Mouse (Mus musculus) lung, postnatal 36 days (tissue): ENCODE measurements around the gene Gak.
A peak's percentile ranks its signal among the peaks of the same experiment; 100 is the strongest.

Source experiments
- DNase-seq: peaks from one replicate; pipeline ENCODE4 v3.0.0; 2022; ENCODE audit warnings: mixed read lengths

Gak gene

GRCm38 (mm10) chr5:108581361-108581891 lies 48.1 kb downstream of the Gak start:
- DNase-seq = no peak

DNA sequence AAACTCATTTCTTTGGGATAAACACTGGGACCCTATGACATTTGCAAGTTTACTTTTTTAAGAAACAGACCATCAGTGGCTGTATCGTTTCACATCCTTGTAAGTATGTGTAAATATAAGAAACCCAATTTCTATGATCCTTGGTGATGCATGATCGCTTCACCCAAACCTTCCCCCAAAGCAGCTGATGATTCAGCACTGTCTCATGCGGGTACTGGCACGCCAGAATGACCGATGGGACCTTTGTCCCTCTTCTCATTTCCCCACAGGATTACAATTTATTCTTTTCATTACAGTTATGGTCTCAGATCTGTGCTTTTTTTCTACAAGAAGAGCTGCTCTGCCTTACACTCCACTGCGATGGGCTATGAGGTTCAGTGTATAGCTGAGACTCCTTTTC lies 56.5 kb downstream of the Gak start:
- DNase-seq = no peak

- no peak for DNase-seq
Measured at GRCm38 (mm10) chr5:108570991-108571390, 58.6 kb downstream of the Gak start.

DNA sequence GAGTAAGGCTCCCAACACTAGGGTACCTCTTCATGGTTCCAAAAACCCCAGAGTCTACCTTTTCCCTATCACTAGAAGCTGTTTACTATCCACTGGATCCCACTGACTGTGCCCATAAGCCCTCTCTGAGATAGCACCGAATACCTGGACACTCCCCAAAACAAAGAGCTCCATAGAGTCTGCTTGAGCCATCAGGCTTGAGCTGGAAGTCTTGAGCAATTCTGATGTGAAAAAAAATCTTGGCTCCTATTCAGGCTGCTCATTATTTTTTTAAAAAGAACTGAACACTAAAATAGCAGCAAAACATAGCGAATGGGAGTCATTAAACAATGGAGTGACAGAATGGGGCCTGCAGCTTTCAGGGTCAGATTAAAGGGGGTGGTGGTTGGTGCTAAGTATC lies 62.5 kb downstream of the Gak start:
- peak; percentile 54 for DNase-seq

DNA sequence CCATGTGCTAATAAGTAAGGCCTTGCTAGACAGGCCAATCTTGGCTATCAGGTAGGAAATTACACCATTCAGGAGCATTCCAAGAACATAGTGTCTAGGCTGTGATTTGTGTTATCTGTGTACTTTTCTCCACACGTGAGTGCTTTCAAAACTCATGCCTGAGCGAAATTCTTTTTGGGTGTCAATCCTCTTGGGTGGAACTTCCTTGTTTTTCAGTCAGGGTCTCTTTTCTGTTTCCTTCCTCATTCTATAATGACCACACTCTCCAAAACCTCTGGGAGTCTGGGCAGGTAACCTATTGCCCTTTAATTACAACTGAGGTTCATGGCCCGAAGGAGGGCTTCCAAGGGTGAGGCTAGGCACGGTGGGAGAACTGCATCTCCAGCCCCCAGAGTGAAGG lies 63.0 kb downstream of the Gak start:
- DNase-seq = no peak

DNA sequence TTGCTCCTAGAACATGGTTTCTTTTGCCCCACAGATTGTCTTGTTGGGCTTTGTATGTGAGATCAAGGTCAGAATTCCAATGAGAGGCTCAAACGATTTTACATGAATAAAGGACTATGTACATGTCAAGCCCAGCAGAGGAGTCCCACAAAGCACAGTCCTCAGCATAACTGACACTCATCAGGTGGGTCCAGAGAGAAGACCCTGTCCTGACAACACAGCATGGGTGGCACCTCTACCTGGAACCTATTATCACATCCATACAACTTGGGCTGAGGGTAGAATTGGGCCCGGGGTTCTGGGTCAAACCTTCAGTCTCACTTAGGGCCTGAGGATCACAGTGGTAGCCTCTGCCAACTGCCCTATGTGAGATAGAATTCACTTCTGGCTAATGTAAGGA lies 64.2 kb downstream of the Gak start:
- DNase-seq = no peak

GRCm38 (mm10) chr5:108564346-108564745 lies 65.2 kb downstream of the Gak start:
- no peak for DNase-seq

DNA sequence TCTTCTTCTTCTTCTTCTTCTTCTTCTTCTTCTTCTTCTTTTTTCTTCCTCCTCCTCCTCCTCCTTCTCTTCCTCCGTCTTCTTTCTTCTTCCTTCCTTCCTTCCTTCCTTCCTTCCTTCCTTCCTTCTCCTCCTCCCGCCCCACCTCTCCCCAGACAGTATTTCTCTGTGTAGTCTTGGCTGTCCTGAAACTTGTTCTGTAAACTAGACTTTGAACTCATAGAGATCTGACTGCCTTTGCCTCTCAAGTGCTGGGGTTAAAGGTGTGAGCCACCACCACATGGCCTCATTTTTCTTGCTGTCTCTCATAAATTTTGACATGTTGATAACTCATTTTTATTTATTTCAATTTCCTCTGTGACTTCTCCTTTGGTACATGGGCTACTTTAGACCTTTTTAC lies 67.1 kb downstream of the Gak start:
- DNase-seq = no peak

- no peak for DNase-seq
Measured at GRCm38 (mm10) chr5:108556986-108557385, 72.6 kb downstream of the Gak start.

GRCm38 (mm10) chr5:108554041-108554440 lies 75.5 kb downstream of the Gak start:
- no peak for DNase-seq

- no peak for DNase-seq
Measured at GRCm38 (mm10) chr5:108550207-108550594, 79.4 kb downstream of the Gak start.

- DNase-seq = peak; percentile 43
Measured at GRCm38 (mm10) chr5:108549489-108550206, 79.9 kb downstream of the Gak start, which contains the start of gene Cplx1. Cplx1 (minus strand) TSS chr5:108550024.

DNA sequence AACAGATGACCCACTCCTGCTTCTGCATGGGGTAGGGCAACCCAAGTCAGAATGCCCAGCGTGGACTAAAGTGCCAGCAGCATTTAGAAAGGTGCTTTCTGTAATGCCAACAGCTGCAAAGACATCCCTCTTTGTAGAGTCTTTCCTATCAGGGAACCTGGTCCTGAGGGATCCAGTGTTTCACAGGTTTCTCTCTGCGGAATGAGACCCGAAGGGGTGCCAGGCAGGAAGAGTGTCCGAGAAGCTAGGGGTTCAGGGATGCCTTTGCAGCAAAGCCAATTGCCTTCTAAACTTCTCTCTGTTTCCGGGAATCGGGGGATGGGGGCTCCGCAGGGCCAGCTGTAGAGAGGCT lies 80.4 kb downstream of the Gak start:
- no peak for DNase-seq

GRCm38 (mm10) chr5:108547636-108548035 lies 81.9 kb downstream of the Gak start:
- DNase-seq = no peak

DNA sequence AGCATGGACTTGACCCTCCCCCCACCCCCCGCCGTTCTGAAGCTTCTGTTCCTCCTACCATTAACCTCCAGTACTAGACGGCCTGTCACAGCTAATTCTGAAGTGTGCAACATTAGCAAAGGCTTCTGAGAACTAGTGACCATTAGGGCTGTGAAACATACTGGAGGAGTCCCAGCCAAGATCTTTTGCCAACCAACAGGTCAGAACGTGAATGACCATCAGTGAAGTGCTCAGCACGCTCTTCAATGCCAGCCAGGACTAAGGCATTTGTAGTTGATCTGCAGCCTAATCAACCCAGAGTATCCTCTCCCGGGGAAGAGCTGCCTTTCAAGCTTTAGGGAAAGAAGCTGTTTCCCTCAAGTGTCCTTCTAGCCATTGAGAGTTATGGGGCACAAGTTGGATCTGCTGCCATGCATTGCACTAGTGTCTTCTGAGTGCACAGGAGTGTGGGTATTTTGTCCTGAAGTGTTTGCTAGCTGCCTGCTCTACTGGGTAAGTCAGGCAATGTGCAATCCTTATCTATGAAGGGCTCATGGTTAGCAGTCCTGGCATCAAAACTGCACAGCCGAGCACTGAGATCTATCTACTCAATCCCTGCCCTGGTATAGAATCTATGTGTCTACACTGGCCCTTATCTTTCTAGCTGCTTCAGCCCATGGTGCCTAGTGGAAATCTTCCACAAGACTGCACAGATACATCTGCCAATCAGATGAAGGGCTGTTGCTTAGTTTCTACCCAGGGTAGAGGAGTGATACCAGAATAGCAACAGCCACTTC lies 85.9 kb downstream of the Gak start:
- DNase-seq = no peak

DNA sequence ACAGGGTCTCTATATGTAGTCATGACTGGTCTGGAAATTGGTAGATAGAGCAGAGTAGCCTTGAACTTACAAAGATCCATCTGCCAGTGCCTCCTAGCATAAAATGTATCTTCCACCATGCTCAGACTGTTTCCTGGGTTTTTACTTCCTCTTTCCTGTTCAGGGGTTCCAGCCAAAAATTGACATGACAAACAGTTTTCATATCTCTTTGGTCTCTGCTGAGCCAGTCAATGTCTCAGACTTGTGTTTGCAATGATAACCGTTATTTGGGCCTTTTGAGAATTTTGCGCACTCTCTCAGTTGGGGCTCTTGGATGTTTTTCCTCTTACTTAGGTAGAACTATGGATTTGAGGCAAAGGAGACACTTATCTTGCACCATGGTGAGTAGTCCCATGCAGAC lies 95.4 kb downstream of the Gak start:
- DNase-seq = no peak

DNA sequence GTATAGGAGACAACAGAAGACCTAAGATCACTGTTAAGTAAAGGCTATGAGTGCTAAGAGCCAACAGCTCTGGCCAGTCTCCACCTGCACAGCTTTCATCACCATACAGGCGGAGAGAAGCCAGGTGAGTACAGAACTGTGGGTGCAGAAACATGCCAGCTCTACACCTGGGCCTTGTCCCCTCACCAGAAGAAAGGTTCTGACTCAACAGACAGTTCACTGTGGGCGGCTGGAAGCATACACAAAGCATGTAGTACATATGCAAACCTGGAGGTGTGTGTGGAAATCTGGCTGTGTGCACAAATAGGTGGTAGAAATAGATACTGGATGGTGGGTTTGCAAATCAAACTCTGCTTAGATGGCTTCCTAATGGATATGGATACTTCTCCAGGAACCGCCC lies 107.0 kb downstream of the Gak start:
- no peak for DNase-seq

DNA sequence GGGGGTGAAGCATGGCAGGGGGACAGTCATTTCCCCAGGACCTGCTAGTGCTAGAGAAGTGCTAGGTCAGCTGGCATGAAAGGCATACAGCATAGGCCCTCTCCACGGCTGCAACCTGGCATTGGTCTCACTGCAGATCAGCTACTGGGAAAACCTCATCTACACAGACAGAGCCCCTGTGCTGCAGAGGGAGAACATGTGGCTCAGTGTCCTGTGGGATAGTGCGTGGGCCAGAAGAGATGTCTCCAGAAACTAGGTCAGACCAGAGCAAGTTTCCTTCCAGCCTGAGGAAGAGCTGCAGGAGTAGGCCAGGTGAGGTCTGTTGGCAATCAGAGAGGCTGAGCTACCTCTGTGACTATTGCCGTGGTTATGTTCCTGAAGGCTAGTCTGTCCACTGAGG lies 107.7 kb downstream of the Gak start:
- DNase-seq = no peak

GRCm38 (mm10) chr5:108521016-108521415 lies 108.5 kb downstream of the Gak start:
- no peak for DNase-seq

DNA sequence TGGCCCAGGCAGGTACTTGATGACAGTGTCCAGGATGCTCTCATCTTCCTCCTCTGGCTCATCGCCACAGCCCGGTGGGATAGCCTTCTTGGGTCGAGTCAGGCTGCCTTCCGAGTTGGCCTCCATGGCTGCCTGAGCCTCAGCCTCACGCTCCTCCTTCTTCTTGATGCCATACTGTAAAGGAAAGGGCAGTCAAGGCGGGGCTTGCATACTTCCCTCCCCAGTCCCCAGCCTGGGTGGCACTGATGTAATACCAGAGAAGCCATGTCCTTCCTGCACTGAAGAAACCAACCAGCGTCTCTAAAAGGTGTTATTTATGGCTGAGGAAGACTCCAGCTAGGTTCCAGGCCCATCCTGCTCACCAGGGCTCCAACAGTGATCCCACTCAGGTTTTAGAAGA lies 109.4 kb downstream of the Gak start:
- no peak for DNase-seq
